Mouse (Mus musculus): ENCODE measurements around the gene Gm10715. TPM values are rescaled to one million over a fixed set of nuclear protein-coding genes. Genes with fewer than 3 reads are reported as not detected.
"Not testable (repeated sequence)": the region's sequence is repeated elsewhere in the genome, so short reads cannot be mapped to it uniquely, and the experiment has no call there.

Gene Gm10715
- not detected in 2 replicates for polyA plus RNA-seq (2014; fragmentation: Nextera tagmentation; extraction: Ambion mirVana)

GRCm38 (mm10) chr9:3036577-3036976, at the start of gene Gm10715:
Gene Gm10715, plus strand, starts transcription at chr9:3036877.
- H3K4me1 ChIP-seq (replicated peaks; ENCODE audit: control insufficient read depth, insufficient read depth, low read length); H3K36me3 ChIP-seq (ENCODE audit: control insufficient read depth, insufficient read depth, low read length); H3K4me2 ChIP-seq (replicated peaks; ENCODE audit: low read depth, low read length); DNase-seq (ENCODE audit: low spot score); H3K27me3 ChIP-seq (ENCODE audit: control insufficient read depth, insufficient read depth, low read length); H3K9ac ChIP-seq (ENCODE audit: low read depth, low read length); H3K9me3 ChIP-seq (ENCODE audit: control insufficient read depth, low read length); H3K27ac ChIP-seq (ENCODE audit: low read depth, low read length); ATAC-seq (ENCODE audit: low FRiP score); H3K4me3 ChIP-seq (ENCODE audit: low read depth, low read length): not testable (repeated sequence)
- 76% methylated on average over 6 of the region's 8 CpGs for WGBS

GRCm38 (mm10) chr9:3000445-3000972, 36.2 kb upstream of the Gm10715 start, which contains the start of gene Gm10722:
Gene Gm10722, plus strand, starts transcription at chr9:3000922.
- not testable (repeated sequence) for H3K9me3 ChIP-seq (ENCODE audit: control insufficient read depth, low read length); H3K9ac ChIP-seq (ENCODE audit: low read depth, low read length); H3K36me3 ChIP-seq (ENCODE audit: control insufficient read depth, insufficient read depth, low read length); ATAC-seq (ENCODE audit: low FRiP score); H3K4me3 ChIP-seq (ENCODE audit: low read depth, low read length); H3K4me1 ChIP-seq (replicated peaks; ENCODE audit: control insufficient read depth, insufficient read depth, low read length); H3K4me2 ChIP-seq (replicated peaks; ENCODE audit: low read depth, low read length); H3K27me3 ChIP-seq (ENCODE audit: control insufficient read depth, insufficient read depth, low read length); H3K27ac ChIP-seq (ENCODE audit: low read depth, low read length)
- DNase-seq (ENCODE audit: low spot score): peak; percentile 58
- WGBS: 66% methylated on average over 12 of the region's 12 CpGs

GRCm38 (mm10) chr9:3001006-3001405, 35.7 kb upstream of the Gm10715 start:
- H3K4me1 ChIP-seq (replicated peaks; ENCODE audit: control insufficient read depth, insufficient read depth, low read length); H3K4me3 ChIP-seq (ENCODE audit: low read depth, low read length); H3K4me2 ChIP-seq (replicated peaks; ENCODE audit: low read depth, low read length); ATAC-seq (ENCODE audit: low FRiP score); H3K27ac ChIP-seq (ENCODE audit: low read depth, low read length); H3K36me3 ChIP-seq (ENCODE audit: control insufficient read depth, insufficient read depth, low read length); H3K9me3 ChIP-seq (ENCODE audit: control insufficient read depth, low read length); H3K9ac ChIP-seq (ENCODE audit: low read depth, low read length); DNase-seq (ENCODE audit: low spot score); H3K27me3 ChIP-seq (ENCODE audit: control insufficient read depth, insufficient read depth, low read length): not testable (repeated sequence)
- WGBS: 67% methylated on average over 8 of the region's 8 CpGs

GRCm38 (mm10) chr9:3001948-3002659, 34.6 kb upstream of the Gm10715 start:
- not testable (repeated sequence) for H3K27me3 ChIP-seq (ENCODE audit: control insufficient read depth, insufficient read depth, low read length); H3K36me3 ChIP-seq (ENCODE audit: control insufficient read depth, insufficient read depth, low read length); H3K9me3 ChIP-seq (ENCODE audit: control insufficient read depth, low read length); H3K4me3 ChIP-seq (ENCODE audit: low read depth, low read length); H3K4me1 ChIP-seq (replicated peaks; ENCODE audit: control insufficient read depth, insufficient read depth, low read length); H3K27ac ChIP-seq (ENCODE audit: low read depth, low read length); H3K4me2 ChIP-seq (replicated peaks; ENCODE audit: low read depth, low read length); H3K9ac ChIP-seq (ENCODE audit: low read depth, low read length)
- DNase-seq (ENCODE audit: low spot score) (peak; percentile 82), ATAC-seq (ENCODE audit: low FRiP score) (peak; percentile 90)
- 56% methylated on average over 8 of the region's 11 CpGs for WGBS

- not testable (repeated sequence) for H3K27me3 ChIP-seq (ENCODE audit: control insufficient read depth, insufficient read depth, low read length); DNase-seq (ENCODE audit: low spot score); H3K9ac ChIP-seq (ENCODE audit: low read depth, low read length); H3K4me3 ChIP-seq (ENCODE audit: low read depth, low read length); ATAC-seq (ENCODE audit: low FRiP score); H3K27ac ChIP-seq (ENCODE audit: low read depth, low read length); H3K9me3 ChIP-seq (ENCODE audit: control insufficient read depth, low read length); H3K36me3 ChIP-seq (ENCODE audit: control insufficient read depth, insufficient read depth, low read length); H3K4me1 ChIP-seq (replicated peaks; ENCODE audit: control insufficient read depth, insufficient read depth, low read length); H3K4me2 ChIP-seq (replicated peaks; ENCODE audit: low read depth, low read length)
- 70% methylated on average over 6 of the region's 14 CpGs for WGBS
Measured at GRCm38 (mm10) chr9:3002794-3003396, 33.8 kb upstream of the Gm10715 start, which contains the start of gene Gm11168. Gene Gm11168, plus strand, starts transcription at chr9:3003346.

GRCm38 (mm10) chr9:3006179-3006578, 30.5 kb upstream of the Gm10715 start:
- not testable (repeated sequence) for H3K4me2 ChIP-seq (replicated peaks; ENCODE audit: low read depth, low read length); H3K27me3 ChIP-seq (ENCODE audit: control insufficient read depth, insufficient read depth, low read length); H3K36me3 ChIP-seq (ENCODE audit: control insufficient read depth, insufficient read depth, low read length); H3K9ac ChIP-seq (ENCODE audit: low read depth, low read length); DNase-seq (ENCODE audit: low spot score); H3K27ac ChIP-seq (ENCODE audit: low read depth, low read length); H3K9me3 ChIP-seq (ENCODE audit: control insufficient read depth, low read length); H3K4me1 ChIP-seq (replicated peaks; ENCODE audit: control insufficient read depth, insufficient read depth, low read length); H3K4me3 ChIP-seq (ENCODE audit: low read depth, low read length)
- 84% methylated on average over 1 of the region's 5 CpGs for WGBS
- ATAC-seq (ENCODE audit: low FRiP score): 0 out of 2 replicates have a peak, but pooled peaks have one; percentile 1

GRCm38 (mm10) chr9:3006636-3007035, 30.0 kb upstream of the Gm10715 start:
- not testable (repeated sequence) for H3K27ac ChIP-seq (ENCODE audit: low read depth, low read length); H3K9ac ChIP-seq (ENCODE audit: low read depth, low read length); H3K4me1 ChIP-seq (replicated peaks; ENCODE audit: control insufficient read depth, insufficient read depth, low read length); H3K36me3 ChIP-seq (ENCODE audit: control insufficient read depth, insufficient read depth, low read length); H3K9me3 ChIP-seq (ENCODE audit: control insufficient read depth, low read length); H3K27me3 ChIP-seq (ENCODE audit: control insufficient read depth, insufficient read depth, low read length); DNase-seq (ENCODE audit: low spot score); H3K4me3 ChIP-seq (ENCODE audit: low read depth, low read length); H3K4me2 ChIP-seq (replicated peaks; ENCODE audit: low read depth, low read length)
- ATAC-seq (ENCODE audit: low FRiP score): peak; percentile 79
- 60% methylated on average over 7 of the region's 8 CpGs for WGBS

- H3K4me1 ChIP-seq (replicated peaks; ENCODE audit: control insufficient read depth, insufficient read depth, low read length); H3K27ac ChIP-seq (ENCODE audit: low read depth, low read length); H3K36me3 ChIP-seq (ENCODE audit: control insufficient read depth, insufficient read depth, low read length); H3K4me2 ChIP-seq (replicated peaks; ENCODE audit: low read depth, low read length); ATAC-seq (ENCODE audit: low FRiP score); H3K9me3 ChIP-seq (ENCODE audit: control insufficient read depth, low read length); H3K27me3 ChIP-seq (ENCODE audit: control insufficient read depth, insufficient read depth, low read length); H3K9ac ChIP-seq (ENCODE audit: low read depth, low read length); H3K4me3 ChIP-seq (ENCODE audit: low read depth, low read length): not testable (repeated sequence)
- 76% methylated on average over 7 of the region's 9 CpGs for WGBS
- peak; percentile 42 for DNase-seq (ENCODE audit: low spot score)
Measured at GRCm38 (mm10) chr9:3007272-3007671, 29.4 kb upstream of the Gm10715 start.

GRCm38 (mm10) chr9:3009331-3009730, 27.3 kb upstream of the Gm10715 start:
- not testable (repeated sequence) for DNase-seq (ENCODE audit: low spot score)

More at GRCm38 (mm10) chr9:3009331-3009730, 27.3 kb upstream of the Gm10715 start:
- not testable (repeated sequence) for H3K4me3 ChIP-seq (ENCODE audit: low read depth, low read length); H3K27ac ChIP-seq (ENCODE audit: low read depth, low read length); H3K36me3 ChIP-seq (ENCODE audit: control insufficient read depth, insufficient read depth, low read length); H3K4me1 ChIP-seq (replicated peaks; ENCODE audit: control insufficient read depth, insufficient read depth, low read length); H3K27me3 ChIP-seq (ENCODE audit: control insufficient read depth, insufficient read depth, low read length); H3K9ac ChIP-seq (ENCODE audit: low read depth, low read length); H3K9me3 ChIP-seq (ENCODE audit: control insufficient read depth, low read length); H3K4me2 ChIP-seq (replicated peaks; ENCODE audit: low read depth, low read length)
- WGBS: no CpG with 5 or more reads among the region's 5 CpGs
- peak; percentile 62 for ATAC-seq (ENCODE audit: low FRiP score)
